Mouse (Mus musculus) 3134 (cell line): ENCODE measurements around the gene 7530416G11Rik.
A peak's percentile ranks its signal among the peaks of the same experiment; 100 is the strongest.

ENCODE experiments used
- DNase-seq: peaks from one replicate; pipeline ENCODE4 v3.0.0-alpha.2; 2011; ENCODE audit warnings: low spot score; ENCODE audit not compliant: insufficient read length; ENCODE audit errors: extremely low read depth

7530416G11Rik gene

DNA sequence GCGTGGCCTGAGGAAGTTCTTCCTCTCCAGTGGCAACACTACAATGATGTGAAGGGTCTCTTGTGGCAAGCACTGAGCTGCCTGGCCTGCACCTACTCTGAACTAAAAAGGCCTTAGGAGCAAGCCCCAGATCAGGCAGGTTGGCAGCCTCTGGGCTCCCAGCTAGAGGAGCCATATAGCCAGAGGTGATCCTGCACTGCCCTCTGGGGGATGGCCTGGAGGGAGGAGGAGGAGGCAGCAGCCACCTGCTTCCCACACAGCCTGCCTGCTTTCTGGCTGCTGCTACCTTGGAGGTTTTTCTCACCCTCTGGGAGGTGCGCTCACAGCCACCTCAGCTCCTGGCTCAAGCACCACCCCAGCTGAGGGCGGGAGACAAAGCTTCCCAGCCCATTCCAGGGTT lies 22.4 kb downstream of the 7530416G11Rik start:
- DNase-seq, result no peak

DNA sequence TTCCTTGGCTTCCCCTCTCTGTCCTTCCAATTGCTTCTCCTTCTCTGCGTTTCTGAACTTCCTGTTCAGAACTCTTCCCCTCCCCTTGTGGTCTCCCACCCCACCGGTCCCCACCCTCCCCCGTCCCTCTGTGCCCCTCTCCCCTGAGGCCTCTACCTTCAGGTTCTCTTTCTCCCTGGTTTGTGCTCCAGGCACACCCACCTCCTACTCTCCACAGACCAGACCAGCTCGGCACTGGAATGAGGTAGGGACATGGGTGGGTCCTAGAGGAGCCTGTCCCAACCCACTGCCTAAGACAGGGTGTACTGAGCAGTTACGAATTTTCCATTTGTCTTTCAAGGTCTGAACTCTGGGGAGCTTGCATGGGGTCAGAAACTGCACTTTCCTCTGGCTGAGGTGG lies 23.1 kb downstream of the 7530416G11Rik start:
- DNase-seq, result no peak

DNA sequence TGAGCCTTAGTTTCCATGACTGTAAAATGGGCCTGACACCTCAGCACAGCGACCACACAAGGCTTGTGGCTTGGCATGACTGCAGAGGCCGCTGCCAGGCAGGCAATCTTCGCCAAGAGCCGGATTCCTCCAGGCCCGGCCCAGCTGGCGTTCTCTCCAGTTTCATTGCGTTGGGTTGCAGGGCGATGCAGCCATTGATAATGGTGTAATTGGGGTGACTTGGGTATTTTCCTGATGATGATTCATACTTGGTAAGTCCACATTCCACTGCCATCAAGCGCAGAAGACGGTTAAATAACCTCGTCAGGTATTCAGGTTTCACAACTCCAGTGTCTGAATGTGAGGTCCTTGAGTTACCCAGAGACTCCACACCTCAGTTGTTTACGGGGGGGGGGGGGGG lies 23.7 kb downstream of the 7530416G11Rik start:
- DNase-seq, result peak; percentile 93

DNA sequence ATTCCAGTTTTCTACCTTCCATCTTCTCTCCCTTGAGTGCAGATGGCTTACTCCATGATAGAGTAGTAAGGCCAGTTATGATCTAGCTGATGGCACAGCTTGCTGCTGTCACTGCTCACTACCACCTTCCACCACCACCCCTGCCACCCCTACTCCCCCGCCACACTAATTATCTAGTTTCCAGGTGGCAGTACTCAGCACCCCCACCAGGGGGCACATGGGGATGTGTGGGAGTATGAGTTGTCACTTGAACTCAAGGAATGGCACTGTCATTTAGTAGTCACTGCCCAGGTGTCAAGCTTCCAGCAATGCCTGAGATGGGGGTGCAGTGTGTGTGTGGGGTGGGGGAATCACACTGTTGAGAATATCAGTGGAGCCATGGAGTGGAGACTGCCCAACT lies 25.4 kb downstream of the 7530416G11Rik start:
- DNase-seq, result peak; percentile 64

DNA sequence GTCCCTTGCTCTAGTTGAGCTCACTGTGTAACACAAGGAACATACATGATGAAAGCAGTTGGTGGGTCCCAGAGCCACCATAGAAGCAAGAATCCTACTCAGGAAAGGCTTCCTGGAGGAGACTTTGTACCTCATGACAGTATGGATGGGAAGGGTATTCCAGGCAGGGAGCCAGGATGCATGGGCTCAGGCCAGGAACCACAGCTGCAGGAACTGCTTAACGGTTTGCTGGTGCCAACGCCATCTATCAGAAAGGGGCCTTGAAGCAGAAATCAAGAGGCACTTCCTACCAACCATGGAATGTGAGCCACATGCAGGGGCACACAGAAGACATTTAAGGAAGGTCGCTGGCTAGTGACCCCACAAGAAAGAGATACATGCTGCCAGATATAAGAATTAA lies 28.3 kb downstream of the 7530416G11Rik start:
- no peak for DNase-seq

DNA sequence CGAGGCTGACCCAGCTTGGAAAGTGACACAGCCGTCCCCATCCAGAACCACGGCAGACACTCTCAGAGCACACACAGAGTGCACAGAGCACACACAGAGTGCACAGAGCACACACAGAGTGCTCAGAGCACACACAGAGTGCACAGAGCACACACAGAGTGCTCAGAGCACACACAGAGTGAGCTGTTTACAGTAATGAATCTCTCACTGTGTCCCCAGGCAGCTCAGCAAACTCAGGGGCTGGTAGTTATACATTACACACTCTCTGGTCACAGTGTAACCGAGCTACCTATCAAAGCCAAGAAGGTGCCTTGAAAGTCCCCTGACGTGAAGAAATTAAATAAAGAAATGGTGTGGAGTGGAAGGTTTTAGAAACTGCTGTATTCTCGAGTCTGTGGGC lies 33.6 kb downstream of the 7530416G11Rik start:
- no peak for DNase-seq

DNA sequence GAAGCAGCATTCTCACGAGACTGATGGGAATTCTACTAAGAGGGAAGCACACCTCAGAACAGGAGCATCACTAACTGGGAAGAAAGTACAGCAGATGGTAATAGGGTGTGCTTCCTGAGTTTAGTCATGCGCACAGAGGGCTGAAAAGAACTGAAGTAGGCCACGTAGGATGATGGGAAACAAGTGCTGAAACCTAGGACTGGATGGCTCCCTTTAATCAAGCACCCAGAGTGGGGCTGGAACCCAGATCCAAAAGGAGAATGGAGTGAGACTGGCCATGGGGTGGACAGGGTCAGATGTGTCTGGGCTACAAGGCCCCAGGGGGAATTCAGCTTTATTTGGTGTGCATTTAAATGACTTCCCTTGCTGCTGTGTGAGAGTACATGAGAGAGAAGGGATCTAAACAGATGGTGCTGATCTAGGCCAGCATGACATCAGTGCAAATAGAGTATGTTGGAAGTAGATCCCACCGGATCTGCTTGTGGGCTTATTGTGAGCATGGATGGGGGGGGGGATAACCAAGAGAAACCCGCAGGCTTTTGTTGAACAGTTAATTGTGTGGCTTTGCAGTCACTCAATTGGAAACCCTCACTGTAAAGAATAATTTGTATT lies 36.5 kb downstream of the 7530416G11Rik start:
- no peak for DNase-seq

DNA sequence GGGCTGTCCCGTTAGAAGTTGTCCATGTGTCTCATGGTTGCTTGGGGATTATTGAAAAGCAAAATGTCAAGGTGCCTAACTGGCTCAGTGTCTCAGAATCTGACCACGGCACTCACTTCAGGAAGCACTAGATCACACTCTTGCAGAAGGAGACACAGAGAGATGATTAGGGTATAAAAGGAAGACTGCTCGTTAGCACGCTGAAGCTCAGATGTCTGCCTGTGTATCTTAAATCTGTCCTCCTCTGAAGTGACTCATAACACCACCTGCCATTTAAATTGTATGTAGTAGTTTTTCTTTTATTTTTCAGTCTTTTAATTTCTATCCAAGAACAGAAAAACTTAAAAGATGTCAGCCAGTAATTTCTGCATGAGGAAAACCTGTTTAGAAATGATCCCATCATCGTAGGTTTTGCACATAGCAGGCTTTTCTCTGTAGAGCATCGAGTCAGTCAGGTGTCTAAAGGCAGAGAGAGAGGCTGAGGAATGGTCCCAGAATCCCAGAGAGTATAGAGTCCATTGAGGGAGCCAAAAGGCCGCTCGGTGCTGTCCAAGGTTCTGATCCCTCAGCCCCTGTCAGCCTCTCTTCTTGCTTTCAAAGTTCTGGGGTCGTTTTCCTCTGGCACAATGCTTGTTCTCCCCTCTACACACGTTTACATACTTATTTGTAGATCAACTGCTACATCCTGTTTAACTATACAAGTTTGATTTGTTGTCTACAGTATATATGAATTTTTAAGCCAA lies 38.0 kb downstream of the 7530416G11Rik start:
- DNase-seq, result no peak

DNA sequence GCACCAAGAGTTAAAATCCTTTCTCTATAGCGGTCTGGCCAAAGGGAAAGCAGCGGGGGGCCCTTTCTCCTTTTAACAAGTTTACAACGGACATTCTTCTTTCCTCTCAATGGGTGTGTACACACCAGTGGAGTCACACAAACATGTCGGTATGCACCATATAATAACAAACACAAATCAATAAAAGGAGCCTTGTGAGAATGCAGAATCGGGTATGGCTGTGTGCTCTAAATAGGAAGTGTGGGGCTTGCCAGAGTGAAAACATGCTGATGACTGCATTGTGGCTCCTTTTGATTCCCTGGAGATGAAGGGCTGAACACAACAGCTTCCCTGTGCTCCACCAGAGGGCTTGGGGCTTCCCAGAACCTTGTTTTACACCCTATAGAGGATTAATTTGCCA lies 38.8 kb downstream of the 7530416G11Rik start:
- no peak for DNase-seq

DNA sequence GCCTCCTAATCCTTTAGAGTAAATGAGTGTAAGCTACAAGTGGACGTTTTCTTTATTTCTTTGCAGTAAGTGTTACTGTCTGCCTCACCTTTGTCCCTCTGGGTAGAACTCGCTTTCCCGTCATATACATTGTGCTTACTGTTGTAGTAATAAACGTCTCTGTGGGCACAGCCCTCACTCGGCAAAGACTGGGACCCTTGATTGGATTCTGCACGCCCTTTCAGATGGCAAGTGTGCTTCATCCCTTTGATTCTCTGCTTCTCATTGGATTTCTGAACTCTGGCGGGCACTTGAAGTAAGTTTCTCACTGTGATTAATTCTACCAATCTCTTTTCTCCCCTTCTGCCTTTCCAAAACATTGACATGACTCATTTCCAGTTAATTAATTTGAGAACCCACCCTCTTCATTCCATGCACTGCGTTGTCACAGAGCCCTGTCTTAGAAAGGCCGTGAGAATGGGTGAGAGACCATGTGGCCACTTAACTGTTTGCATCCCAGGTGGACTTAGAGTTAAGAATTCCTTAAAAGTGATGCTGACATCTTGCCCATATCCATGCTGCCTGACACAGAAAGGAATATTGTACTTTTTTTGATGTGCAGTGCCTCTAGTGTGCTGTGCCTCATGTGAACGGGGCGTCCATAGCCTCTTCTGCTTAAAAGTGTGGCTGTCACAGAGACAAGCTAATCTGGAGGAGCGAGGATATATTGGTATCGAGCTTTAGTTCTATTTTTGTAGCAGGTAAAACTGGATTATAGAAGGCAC lies 39.8 kb downstream of the 7530416G11Rik start:
- no peak for DNase-seq

DNA sequence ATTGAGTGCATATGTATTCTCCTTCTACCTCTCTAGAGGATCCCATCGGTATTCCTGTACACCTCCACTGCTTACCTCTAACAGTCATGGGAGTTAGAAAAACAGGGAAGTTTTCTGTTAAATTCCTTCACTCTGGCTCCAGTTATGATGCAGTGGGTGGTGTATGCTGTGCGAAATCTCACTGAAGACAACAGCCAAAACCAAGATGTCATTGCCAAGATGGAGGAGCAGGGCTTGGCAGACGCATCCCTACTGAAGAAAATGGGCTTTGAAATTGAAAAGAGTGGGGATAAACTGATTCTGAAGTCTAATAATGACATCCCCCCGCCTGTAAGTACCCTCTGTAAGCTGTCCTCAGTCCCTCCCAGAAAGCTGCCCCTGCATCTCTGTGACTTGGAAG lies 40.9 kb downstream of the 7530416G11Rik start:
- DNase-seq, result no peak

DNA sequence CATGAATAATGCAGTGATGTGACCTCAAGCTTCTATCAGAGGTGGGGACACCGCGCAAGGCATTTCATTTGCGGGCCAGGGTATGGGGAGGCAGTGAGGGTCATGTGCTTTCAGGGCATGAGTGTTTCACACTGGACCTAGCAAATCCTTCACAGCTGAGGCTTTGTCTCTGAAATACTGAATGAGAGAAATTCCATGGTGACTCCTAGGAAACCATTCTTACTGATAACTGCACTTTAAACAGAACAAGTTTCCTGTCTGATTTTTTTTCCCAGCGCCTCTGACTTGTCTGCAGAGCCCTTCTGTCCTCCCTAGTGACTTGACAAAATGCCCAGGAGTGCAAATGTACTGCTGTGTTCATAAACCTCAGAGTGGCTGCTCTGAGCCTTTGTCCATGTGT lies 41.5 kb downstream of the 7530416G11Rik start:
- no peak for DNase-seq

DNA sequence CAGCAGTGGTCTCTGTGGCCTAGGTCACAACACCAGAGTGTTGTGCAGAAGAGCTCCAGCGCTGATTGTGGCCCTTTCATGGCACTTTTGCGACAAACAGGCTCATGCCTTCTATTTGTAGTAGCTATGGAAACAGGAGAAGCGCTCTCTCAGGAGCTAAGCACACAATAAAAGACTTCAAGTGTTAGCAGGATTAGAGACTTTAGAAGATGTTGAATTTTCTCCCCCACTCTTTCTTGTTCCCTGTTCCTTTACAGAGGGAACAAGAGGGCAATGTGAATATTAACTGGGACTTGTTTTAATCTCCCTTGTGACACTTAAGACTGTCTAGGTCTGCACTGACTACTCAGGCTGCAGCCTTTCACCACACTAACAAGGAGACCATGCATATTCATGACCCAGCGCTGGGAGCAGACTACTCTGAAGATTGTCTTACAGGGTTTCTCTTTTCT lies 44.4 kb downstream of the 7530416G11Rik start:
- DNase-seq, result no peak

DNA sequence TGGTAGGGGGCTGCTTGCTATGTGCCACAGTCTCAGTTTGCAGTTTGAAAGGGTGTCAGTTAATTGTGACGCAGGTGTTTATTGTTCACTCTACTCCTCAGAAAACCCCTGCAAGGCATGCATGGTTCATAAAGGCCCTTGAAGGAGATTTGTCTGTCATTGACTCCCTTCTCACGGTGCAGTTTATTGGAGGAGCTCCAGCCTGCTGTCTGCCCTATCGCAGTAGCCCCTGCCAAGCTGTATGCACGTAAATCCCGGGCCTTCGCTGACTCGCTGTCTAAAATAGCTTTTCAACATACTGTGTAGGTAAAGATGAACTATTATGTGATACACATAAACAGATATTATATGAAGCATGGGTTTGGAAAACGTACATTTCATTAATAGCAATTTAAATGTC lies 45.2 kb downstream of the 7530416G11Rik start:
- DNase-seq, result no peak

DNA sequence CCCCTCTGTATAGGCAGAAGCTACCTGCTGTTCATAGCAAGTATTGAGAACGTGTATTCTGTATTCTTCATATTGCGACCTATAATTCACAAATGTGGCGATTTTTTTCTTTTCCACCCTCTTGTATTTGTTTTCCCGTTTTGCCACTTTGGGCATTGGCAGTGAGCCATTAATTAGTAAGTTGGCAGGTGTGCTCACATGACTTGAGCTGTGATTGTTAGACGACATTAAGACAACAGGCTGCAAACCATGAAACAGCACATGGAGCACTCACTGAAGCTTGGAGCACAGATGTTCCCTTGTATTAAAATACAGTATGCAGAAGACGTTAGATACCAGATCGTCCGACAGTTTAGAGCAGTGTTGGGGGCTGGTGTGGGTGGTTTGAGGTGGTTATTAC lies 46.1 kb downstream of the 7530416G11Rik start:
- no peak for DNase-seq

DNA sequence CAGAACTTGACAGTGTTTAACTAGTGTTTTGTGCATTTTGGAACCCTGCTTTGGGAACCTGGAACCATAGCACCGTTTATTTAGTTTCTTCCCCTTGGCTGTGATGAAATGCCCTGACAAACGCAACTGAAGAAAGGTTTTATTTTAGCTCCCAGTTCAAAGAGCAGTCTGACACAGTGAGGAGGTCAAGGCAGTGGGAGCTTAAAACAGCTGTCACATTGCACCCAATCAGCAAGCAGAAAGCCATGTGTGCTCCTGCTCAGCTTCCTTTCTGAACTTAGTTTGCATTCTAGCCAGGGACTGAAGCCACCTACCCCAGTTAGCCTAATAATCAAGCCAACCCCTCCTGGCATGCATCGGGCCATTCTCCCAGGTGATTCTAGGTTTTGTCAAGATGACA lies 56.4 kb downstream of the 7530416G11Rik start:
- no peak for DNase-seq
